Mouse (Mus musculus) testis, adult 2 months (tissue): ENCODE measurements at regions not wholly inside any gene's neighbourhood (a gene's known extent, or its start where the extent isn't known, plus 50 kb on each side); places are given as distances from the start of the nearest gene placed in this dataset.
A peak's percentile ranks its signal among the peaks of the same experiment; 100 is the strongest.

Experiments
- H3K27ac ChIP-seq: fragments of 200-500 bp; 2 replicates; pipeline ENCODE4 v1.5.1; 2012; ENCODE audit warnings: low read depth, low read length; ENCODE audit not compliant: control insufficient read depth, insufficient read depth
- H3K27me3 ChIP-seq: fragments of 200-500 bp; 2 replicates; pipeline ENCODE4 v1.6.1; 2012; ENCODE audit warnings: mild to moderate bottlenecking, low read length, moderate library complexity; ENCODE audit not compliant: control insufficient read depth, insufficient read depth
- H3K36me3 ChIP-seq: fragments of 200-500 bp; 2 replicates; pipeline ENCODE4 v1.6.1; 2012; ENCODE audit warnings: mild to moderate bottlenecking, low read length; ENCODE audit not compliant: control insufficient read depth, insufficient read depth
- H3K4me1 ChIP-seq: fragments of 200-500 bp; 2 replicates; pipeline ENCODE4 v1.6.1; 2012; ENCODE audit warnings: low read length; ENCODE audit not compliant: control insufficient read depth, insufficient read depth
- H3K4me3 ChIP-seq: fragments of 200-500 bp; 2 replicates; pipeline ENCODE4 v1.5.1; 2012; ENCODE audit warnings: low read depth, mild to moderate bottlenecking, low read length, moderate library complexity, mixed read lengths; ENCODE audit not compliant: control insufficient read depth
- CTCF ChIP-seq: fragments of 200-500 bp; IDR thresholded peaks from 2 replicates; pipeline ENCODE4 v1.5.1; 2012; ENCODE audit warnings: low read depth, mild to moderate bottlenecking, inconsistent platforms, low read length, moderate library complexity; ENCODE audit not compliant: control insufficient read depth, insufficient read depth, insufficient replicate concordance
- POLR2A ChIP-seq: fragments of 200-500 bp; IDR thresholded peaks from 2 replicates; pipeline ENCODE4 v1.6.1; 2012; ENCODE audit warnings: low read depth, mild to moderate bottlenecking, inconsistent platforms, low read length, moderate library complexity; ENCODE audit not compliant: control insufficient read depth

GRCm38 (mm10) chr8:126702294-126702693 lies 108.5 kb upstream of the Irf2bp2 start:
- TF ChIP-seq POLR2A (no peak), CTCF (no peak)
- Histone ChIP-seq H3K27me3 (no peaks in the 10 kb centered on the region), H3K27ac (no peak overlapping the region), H3K36me3 (no peaks in the 10 kb centered on the region), H3K4me1 (no peaks in the 10 kb centered on the region), H3K4me3 (no peak overlapping the region)

- H3K4me1 ChIP-seq: no peaks in the 10 kb centered on the region
- no peak for TF ChIP-seq CTCF
- TF ChIP-seq POLR2A: no peak
- H3K27me3 ChIP-seq: no peaks in the 10 kb centered on the region
- no peaks in the 10 kb centered on the region for H3K36me3 ChIP-seq
- H3K27ac ChIP-seq: no peak overlapping the region
- no peak overlapping the region for H3K4me3 ChIP-seq
These were observed 105.6 kb upstream of the Irf2bp2 start for GRCm38 (mm10) chr8:126699389-126699775.

- Histone ChIP-seq H3K4me1 (no peaks in the 10 kb centered on the region), H3K27me3 (no peaks in the 10 kb centered on the region), H3K36me3 (no peaks in the 10 kb centered on the region), H3K4me3 (no peak overlapping the region), H3K27ac (no peak overlapping the region)
- TF ChIP-seq POLR2A: no peak
- TF ChIP-seq CTCF: no peak
These were observed 105.0 kb upstream of the Irf2bp2 start for GRCm38 (mm10) chr8:126698601-126699388.

GRCm38 (mm10) chr8:126696346-126697010 lies 102.7 kb upstream of the Irf2bp2 start:
- no peaks in the 10 kb centered on the region for H3K36me3 ChIP-seq
- H3K27me3 ChIP-seq: no peaks in the 10 kb centered on the region
- H3K4me3 ChIP-seq: no peak overlapping the region
- H3K27ac ChIP-seq: no peak overlapping the region
- no peaks in the 10 kb centered on the region for H3K4me1 ChIP-seq
- TF ChIP-seq CTCF (no peak), POLR2A (no peak)

- TF ChIP-seq POLR2A (no peak), CTCF (no peak)
- H3K27ac ChIP-seq: no peak overlapping the region
These were observed 100.6 kb upstream of the Irf2bp2 start for GRCm38 (mm10) chr8:126694370-126694769.

GRCm38 (mm10) chr8:126693642-126694041 lies 99.9 kb upstream of the Irf2bp2 start:
- no peak overlapping the region for H3K27ac ChIP-seq
- H3K4me1 ChIP-seq: no peaks in the 10 kb centered on the region
- H3K36me3 ChIP-seq: no peaks in the 10 kb centered on the region
- H3K27me3 ChIP-seq: no peaks in the 10 kb centered on the region
- H3K4me3 ChIP-seq: no peak overlapping the region
- TF ChIP-seq CTCF (no peak), POLR2A (no peak)

More at GRCm38 (mm10) chr8:126694370-126694769, 100.6 kb upstream of the Irf2bp2 start:
- Histone ChIP-seq H3K27me3 (no peaks in the 10 kb centered on the region), H3K4me1 (no peaks in the 10 kb centered on the region), H3K4me3 (no peak overlapping the region), H3K36me3 (no peaks in the 10 kb centered on the region)

- H3K4me1 ChIP-seq: no peaks in the 10 kb centered on the region
- TF ChIP-seq POLR2A (no peak), CTCF (no peak)
- peak overlapping the region; percentile 54 for H3K27ac ChIP-seq
These were observed 98.9 kb upstream of the Irf2bp2 start for GRCm38 (mm10) chr8:126692711-126693110.

More at GRCm38 (mm10) chr8:126692711-126693110, 98.9 kb upstream of the Irf2bp2 start:
- Histone ChIP-seq H3K27me3 (no peaks in the 10 kb centered on the region), H3K36me3 (no peaks in the 10 kb centered on the region), H3K4me3 (no peak overlapping the region)
